Mouse (Mus musculus) hindbrain, embryonic 16.5 days (tissue): Measurements from ENCODE around the gene Mrpl33. TPM values are rescaled to one million over a fixed set of nuclear protein-coding genes. Genes with fewer than 3 reads are reported as not detected.

Experiments used
- ATAC-seq: fragments of 200-750 bp; cut with Nextera tagmentation; 2 replicates; pipeline ENCODE4 v1.8.0; 2017; ENCODE audit warnings: moderate TSS enrichment, moderate library complexity
- H3K27ac ChIP-seq: fragments of 300-500 bp; sonication (generic); 2 replicates; pipeline ENCODE4 v1.5.1; 2014; ENCODE audit warnings: low read depth, mild to moderate bottlenecking, control low read depth, low read length, moderate library complexity
- H3K27me3 ChIP-seq: fragments of 300-500 bp; sonication (generic); replicated peaks from 2 replicates; pipeline ENCODE4 v1.6.1; 2014; ENCODE audit warnings: low read length; ENCODE audit not compliant: control insufficient read depth, insufficient read depth
- H3K36me3 ChIP-seq: fragments of 300-500 bp; sonication (generic); 2 replicates; pipeline ENCODE4 v1.6.1; 2014; ENCODE audit warnings: mild to moderate bottlenecking, low read length, moderate library complexity, mixed read lengths; ENCODE audit not compliant: control insufficient read depth, insufficient read depth
- H3K4me1 ChIP-seq: fragments of 300-500 bp; sonication (generic); 2 replicates; pipeline ENCODE4 v1.6.1; 2014; ENCODE audit warnings: low read depth, low read length; ENCODE audit not compliant: control insufficient read depth, insufficient read depth
- H3K4me2 ChIP-seq: fragments of 300-500 bp; sonication (generic); 2 replicates; pipeline ENCODE4 v1.6.1; 2014; ENCODE audit warnings: mild to moderate bottlenecking, low read length, control low read depth, moderate library complexity
- H3K4me3 ChIP-seq: fragments of 300-500 bp; sonication (generic); 2 replicates; pipeline ENCODE4 v1.5.1; 2014; ENCODE audit warnings: mild to moderate bottlenecking, low read length, control low read depth, moderate library complexity
- H3K9ac ChIP-seq: fragments of 300-500 bp; sonication (generic); 2 replicates; pipeline ENCODE4 v1.6.1; 2014; ENCODE audit warnings: low read depth, mild to moderate bottlenecking, control low read depth, low read length, moderate library complexity
- H3K9me3 ChIP-seq: fragments of 300-500 bp; sonication (generic); 2 replicates; pipeline ENCODE4 v1.6.1; 2014; ENCODE audit warnings: mild to moderate bottlenecking, low read length, moderate library complexity; ENCODE audit not compliant: control insufficient read depth
- WGBS: fragments of 180-500 bp; shearing (Covaris S2); extraction: QIAGEN DNeasy Blood & Tissue Kit; methylation state at CpG from one replicate; pipeline ENCODE4 v1.1.7; 2014; 5-methylcytosine and 5-hydroxymethylcytosine counted together
- polyA plus RNA-seq: library from polyadenylated mRNA; unstranded; fragments of >200 nt; fragmentation: Nextera tagmentation; extraction: Ambion mirVana; gene quantifications from 2 replicates; pipeline ENCODE4 v1.2.1, GENCODE M21; 2015

Gene Mrpl33
- polyA plus RNA-seq, 1 experiment from 2014 or later, result 215 TPM

GRCm38 (mm10) chr5:31696971-31697643 lies 100.4 kb downstream of the Mrpl33 start, which contains the start of gene Rbks:
Rbks (minus strand) TSS chr5:31697627.
- Histone ChIP-seq H3K27ac (peak within 1 kb of the TSS; percentile 93), H3K4me2 (peak within 1 kb of the TSS; percentile 84), H3K9me3 (no peaks in the 10 kb centered on the region), H3K4me1 (peaks cover 4% of the 10 kb centered on the region), H3K27me3 (no peaks in the 10 kb centered on the region), H3K9ac (peak within 1 kb of the TSS; percentile 90), H3K36me3 (no peaks in the 10 kb centered on the region), H3K4me3 (peak within 1 kb of the TSS; percentile 86)
- WGBS, result 9% methylated on average over 16 of the region's 18 CpGs
- peak; percentile 58 for ATAC-seq

GRCm38 (mm10) chr5:31697644-31698296 lies 101.0 kb downstream of the Mrpl33 start, which contains the start of gene Babam2:
Babam2 (plus strand) TSS chr5:31697684.
- peak; percentile 97 for ATAC-seq

GRCm38 (mm10) chr5:31698297-31698726 lies 101.6 kb downstream of the Mrpl33 start:
- Histone ChIP-seq H3K9ac (peak overlapping the region; percentile 90), H3K9me3 (no peaks in the 10 kb centered on the region), H3K27me3 (no peaks in the 10 kb centered on the region), H3K4me1 (peaks cover 4% of the 10 kb centered on the region), H3K36me3 (no peaks in the 10 kb centered on the region), H3K4me3 (peak overlapping the region; percentile 86), H3K4me2 (peak overlapping the region; percentile 84), H3K27ac (peak overlapping the region; percentile 93)
- ATAC-seq, result peak; percentile 80
- WGBS, result 4% methylated on average over 16 of the region's 16 CpGs

More at GRCm38 (mm10) chr5:31697644-31698296, 101.0 kb downstream of the Mrpl33 start, which contains the start of gene Babam2:
- no peaks in the 10 kb centered on the region for H3K9me3 ChIP-seq
- no peaks in the 10 kb centered on the region for H3K27me3 ChIP-seq
- H3K36me3 ChIP-seq, result no peaks in the 10 kb centered on the region
- H3K4me3 ChIP-seq, result peak within 1 kb of the TSS; percentile 86
- peak within 1 kb of the TSS; percentile 84 for H3K4me2 ChIP-seq
- H3K27ac ChIP-seq, result peak within 1 kb of the TSS; percentile 93
- WGBS, result under 1% methylated on average over 62 of the region's 71 CpGs
- H3K4me1 ChIP-seq, result peaks cover 4% of the 10 kb centered on the region
- peak within 1 kb of the TSS; percentile 90 for H3K9ac ChIP-seq

- Histone ChIP-seq H3K9ac (no peak overlapping the region), H3K4me2 (peak overlapping the region; percentile 84), H3K36me3 (no peaks in the 10 kb centered on the region), H3K27me3 (no peaks in the 10 kb centered on the region), H3K27ac (no peak overlapping the region), H3K4me1 (peaks cover 4% of the 10 kb centered on the region), H3K9me3 (no peaks in the 10 kb centered on the region), H3K4me3 (no peak overlapping the region)
- 41% methylated on average over 4 of the region's 4 CpGs for WGBS
- ATAC-seq, result no peak
Measured at GRCm38 (mm10) chr5:31698931-31699330, 102.2 kb downstream of the Mrpl33 start.

GRCm38 (mm10) chr5:31699397-31699796 lies 102.7 kb downstream of the Mrpl33 start:
- no peak for ATAC-seq
- H3K4me2 ChIP-seq, result no peak overlapping the region

GRCm38 (mm10) chr5:31704971-31705370 lies 108.2 kb downstream of the Mrpl33 start:
- Histone ChIP-seq H3K9me3 (no peaks in the 10 kb centered on the region), H3K27ac (no peak overlapping the region), H3K4me1 (no peaks in the 10 kb centered on the region), H3K4me3 (no peak overlapping the region), H3K9ac (no peak overlapping the region), H3K27me3 (no peaks in the 10 kb centered on the region), H3K4me2 (no peak overlapping the region), H3K36me3 (no peaks in the 10 kb centered on the region)
- ATAC-seq, result no peak
- WGBS, result 90% methylated on average over 5 of the region's 5 CpGs

More at GRCm38 (mm10) chr5:31699397-31699796, 102.7 kb downstream of the Mrpl33 start:
- no peak overlapping the region for H3K4me3 ChIP-seq
- no peaks in the 10 kb centered on the region for H3K9me3 ChIP-seq
- peaks cover 4% of the 10 kb centered on the region for H3K4me1 ChIP-seq
- no peaks in the 10 kb centered on the region for H3K36me3 ChIP-seq
- no peaks in the 10 kb centered on the region for H3K27me3 ChIP-seq
- H3K27ac ChIP-seq, result no peak overlapping the region
- no peak overlapping the region for H3K9ac ChIP-seq

GRCm38 (mm10) chr5:31706826-31707225 lies 110.1 kb downstream of the Mrpl33 start:
- no peak for ATAC-seq
- Histone ChIP-seq H3K27ac (no peak overlapping the region), H3K27me3 (no peaks in the 10 kb centered on the region), H3K4me3 (no peak overlapping the region), H3K4me1 (no peaks in the 10 kb centered on the region), H3K9me3 (no peaks in the 10 kb centered on the region), H3K4me2 (no peak overlapping the region), H3K9ac (no peak overlapping the region), H3K36me3 (no peaks in the 10 kb centered on the region)
- 91% methylated on average over 4 of the region's 4 CpGs for WGBS

GRCm38 (mm10) chr5:31709389-31709788 lies 112.7 kb downstream of the Mrpl33 start:
- no peak for ATAC-seq
- WGBS, result 73% methylated on average over 1 of the region's 1 CpGs
- H3K27me3 ChIP-seq, result no peaks in the 10 kb centered on the region
- no peak overlapping the region for H3K4me3 ChIP-seq
- H3K36me3 ChIP-seq, result no peaks in the 10 kb centered on the region
- no peak overlapping the region for H3K27ac ChIP-seq
- no peaks in the 10 kb centered on the region for H3K4me1 ChIP-seq
- H3K4me2 ChIP-seq, result no peak overlapping the region
- no peak overlapping the region for H3K9ac ChIP-seq
- no peaks in the 10 kb centered on the region for H3K9me3 ChIP-seq

GRCm38 (mm10) chr5:31713280-31713711 lies 116.6 kb downstream of the Mrpl33 start:
- ATAC-seq, result no peak
- Histone ChIP-seq H3K4me3 (no peak overlapping the region), H3K4me1 (no peaks in the 10 kb centered on the region), H3K9ac (no peak overlapping the region), H3K27me3 (no peaks in the 10 kb centered on the region), H3K27ac (no peak overlapping the region), H3K9me3 (no peaks in the 10 kb centered on the region), H3K36me3 (no peaks in the 10 kb centered on the region), H3K4me2 (no peak overlapping the region)
- WGBS, result 82% methylated on average over 2 of the region's 2 CpGs
